Mouse (Mus musculus): ENCODE measurements around the gene Ace3. TPM values are rescaled to one million over a fixed set of nuclear protein-coding genes. Genes with fewer than 3 reads are reported as not detected.

Gene Ace3
- polyA plus RNA-seq, 1 experiment from 2014 or later = not detected

Other genes with a start within 250 kb of the Ace3 start
- 12.1 and 12.3 TPM in 2 replicates for gene Cyb561, start 41.3 kb upstream of the Ace3 start, polyA plus RNA-seq (2016; fragmentation: Nextera tagmentation; extraction: Ambion mirVana)
- gene Ace, start 26.7 kb upstream of the Ace3 start, polyA plus RNA-seq (2016; fragmentation: Nextera tagmentation; extraction: Ambion mirVana) = 0.75 and 0.85 TPM in 2 replicates
- gene Kcnh6, start 13.4 kb downstream of the Ace3 start, polyA plus RNA-seq (2016; fragmentation: Nextera tagmentation; extraction: Ambion mirVana) = 0.31 and 0.33 TPM in 2 replicates
- gene Dcaf7, start 42.2 kb downstream of the Ace3 start, polyA plus RNA-seq (2016; fragmentation: Nextera tagmentation; extraction: Ambion mirVana) = 76.8 and 98.1 TPM in 2 replicates
- 13.7 and 14.1 TPM in 2 replicates for gene Taco1, start 71.4 kb downstream of the Ace3 start, polyA plus RNA-seq (2016; fragmentation: Nextera tagmentation; extraction: Ambion mirVana)
- 20.6 and 21.9 TPM in 2 replicates for gene Map3k3, start 89.9 kb downstream of the Ace3 start, polyA plus RNA-seq (2016; fragmentation: Nextera tagmentation; extraction: Ambion mirVana)
- 0.57 TPM in 1 of 2 replicates, not detected in the other for gene Gm10840, start 166.2 kb downstream of the Ace3 start, polyA plus RNA-seq (2016; fragmentation: Nextera tagmentation; extraction: Ambion mirVana)
- gene Limd2, start 166.2 kb downstream of the Ace3 start, polyA plus RNA-seq (2016; fragmentation: Nextera tagmentation; extraction: Ambion mirVana) = 364 and 366 TPM in 2 replicates
- gene Strada, start 207.5 kb downstream of the Ace3 start, polyA plus RNA-seq (2016; fragmentation: Nextera tagmentation; extraction: Ambion mirVana) = 41.8 and 42.4 TPM in 2 replicates
- 69.9 and 74.0 TPM in 2 replicates for gene Ccdc47, start 221.7 kb downstream of the Ace3 start, polyA plus RNA-seq (2016; fragmentation: Nextera tagmentation; extraction: Ambion mirVana)
- 100 and 112 TPM in 2 replicates for gene Ddx42, start 222.3 kb downstream of the Ace3 start, polyA plus RNA-seq (2016; fragmentation: Nextera tagmentation; extraction: Ambion mirVana)